Mouse (Mus musculus): ENCODE measurements at regions not wholly inside any gene's neighbourhood (a gene's known extent, or its start where the extent isn't known, plus 50 kb on each side); places are given as distances from the start of the nearest gene placed in this dataset.

- no peak for DNase-seq
Observed at GRCm38 (mm10) chr14:100880103-100880502, 320.0 kb downstream of the Prr30 start.

GRCm38 (mm10) chr14:100867790-100868189, 332.3 kb downstream of the Prr30 start:
- DNase-seq = no peak

- DNase-seq = no peak
Observed at GRCm38 (mm10) chr14:100864792-100865191, 335.3 kb downstream of the Prr30 start.

- DNase-seq = no peak
Observed at GRCm38 (mm10) chr14:100864164-100864563, 336.0 kb downstream of the Prr30 start.

GRCm38 (mm10) chr14:100842828-100843227, 357.3 kb downstream of the Prr30 start:
- no peak for DNase-seq
